Mouse (Mus musculus) liver, embryonic 14.5 days (tissue): Measurements from ENCODE around the gene Gtf3c5.

Experiments
- CTCF ChIP-seq: IDR thresholded peaks from 2 replicates; pipeline ENCODE4 v1.5.1; 2016; ENCODE audit warnings: antibody characterized with exemption, low read depth, control low read depth
- EP300 ChIP-seq: IDR thresholded peaks from 2 replicates; pipeline ENCODE4 v1.6.1; 2016; ENCODE audit warnings: antibody characterized with exemption, low read depth

GRCm38 (mm10) chr2:28549157-28549556 lies 34.4 kb downstream of the Gtf3c5 start:
- TF ChIP-seq CTCF (no peak), EP300 (no peak)
